Mouse (Mus musculus) adrenal gland, adult (tissue): ENCODE measurements around the gene Il4ra.

ENCODE experiments used
- DNase-seq, 2 experiments: peaks; one replicate each; pipeline ENCODE4 v3.0.0; 2022 to 2023; ENCODE audit warnings: low spot score in 1 of 2; ENCODE audit not compliant: inconsistent age in 2 of 2

The Il4ra gene

DNA sequence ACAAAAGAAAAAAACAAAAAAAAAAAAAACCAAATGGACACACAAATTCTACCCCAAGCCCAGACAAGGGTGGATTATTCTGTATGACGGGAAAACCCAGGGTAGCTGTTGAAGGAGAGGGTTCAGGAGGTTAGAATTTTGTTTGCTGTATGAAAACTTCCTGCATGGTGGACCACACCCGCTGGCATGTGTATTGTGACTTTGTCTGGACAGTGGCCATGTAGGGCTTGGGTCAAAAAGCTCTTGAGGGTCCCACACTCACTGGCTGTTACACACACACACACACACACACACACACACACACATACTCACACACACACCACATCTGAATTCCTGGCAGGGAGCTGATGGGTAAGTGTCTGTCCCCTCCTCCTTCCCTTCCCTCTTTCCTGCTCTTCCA lies 14.5 kb downstream of the Il4ra start:
- DNase-seq = peak; percentile 13 to 55

DNA sequence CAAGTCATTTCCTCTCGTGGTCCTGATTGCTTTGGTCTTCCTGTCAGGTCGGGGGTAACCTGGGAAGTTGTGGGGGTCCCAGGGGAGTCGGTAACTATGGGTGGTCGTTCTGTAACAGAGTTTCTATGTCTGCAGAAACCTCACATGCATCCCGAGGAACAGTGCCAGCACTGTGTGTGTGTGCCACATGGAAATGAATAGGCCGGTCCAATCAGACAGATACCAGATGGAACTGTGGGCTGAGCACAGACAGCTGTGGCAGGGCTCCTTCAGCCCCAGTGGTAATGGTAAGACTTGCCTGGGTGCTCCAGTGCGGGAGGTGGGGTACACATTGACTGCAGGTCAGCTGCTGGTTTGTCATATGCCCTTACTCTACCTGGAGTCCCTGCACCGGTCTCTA lies 17.0 kb downstream of the Il4ra start:
- DNase-seq = no peak

DNA sequence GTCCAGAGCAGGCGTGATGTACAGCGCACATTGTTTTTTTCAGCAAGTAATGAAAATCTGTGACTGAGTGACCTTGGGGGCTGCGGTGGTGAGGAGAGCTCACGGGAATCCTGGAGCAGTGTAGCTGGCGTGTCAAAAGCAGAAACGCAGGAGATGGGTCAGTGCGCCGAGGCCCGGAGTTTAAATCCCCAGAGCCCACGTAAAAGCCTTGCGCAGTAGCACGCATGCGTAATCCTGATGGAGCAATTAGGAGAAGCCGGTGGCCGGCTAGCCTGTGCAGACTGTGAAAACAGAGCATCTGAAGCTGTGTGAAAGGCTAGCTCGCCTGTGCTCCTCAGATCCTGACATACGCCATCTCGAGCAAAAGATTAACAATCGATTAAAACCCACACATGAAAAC lies 20.0 kb downstream of the Il4ra start:
- DNase-seq = peak in 1 of 2 experiments; percentile 32

DNA sequence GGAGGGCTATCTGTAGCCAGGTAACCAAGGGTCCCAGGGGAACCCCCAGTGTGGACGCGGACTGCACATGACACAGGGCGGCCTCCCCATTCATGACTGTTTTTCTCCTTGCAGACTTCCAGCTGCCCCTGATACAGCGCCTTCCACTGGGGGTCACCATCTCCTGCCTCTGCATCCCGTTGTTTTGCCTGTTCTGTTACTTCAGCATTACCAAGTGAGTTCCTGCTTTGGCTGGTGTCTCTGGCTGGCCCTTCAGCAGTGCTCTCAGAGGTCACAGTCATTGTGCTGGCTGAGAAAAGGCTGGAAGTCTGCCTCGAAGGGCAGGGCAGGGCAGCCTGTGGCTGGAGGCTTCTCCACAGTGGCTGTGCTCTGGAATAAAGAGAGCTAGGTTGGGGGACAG lies 20.8 kb downstream of the Il4ra start:
- peak in 1 of 2 experiments; percentile 30 for DNase-seq

DNA sequence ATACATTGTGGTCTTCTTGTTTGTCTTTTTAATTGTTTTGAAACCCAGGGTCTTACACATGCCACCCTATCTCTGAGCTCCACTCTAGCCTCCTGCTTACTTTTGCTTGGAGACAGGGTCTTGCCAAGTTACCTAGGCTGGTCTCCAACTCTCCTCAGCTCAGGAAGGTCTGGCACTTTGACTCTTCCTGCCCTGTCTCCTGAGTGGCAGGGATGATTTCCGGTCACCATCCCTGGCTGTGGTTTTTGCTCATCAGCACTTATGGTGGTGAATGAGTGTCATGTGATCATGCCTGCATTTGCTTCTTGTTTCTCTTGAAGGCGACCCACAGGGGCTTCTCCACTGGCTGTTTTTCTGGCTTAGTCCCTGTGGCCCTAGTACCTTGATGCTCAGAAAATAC lies 21.9 kb downstream of the Il4ra start:
- peak in 1 of 2 experiments; percentile 51 for DNase-seq

DNA sequence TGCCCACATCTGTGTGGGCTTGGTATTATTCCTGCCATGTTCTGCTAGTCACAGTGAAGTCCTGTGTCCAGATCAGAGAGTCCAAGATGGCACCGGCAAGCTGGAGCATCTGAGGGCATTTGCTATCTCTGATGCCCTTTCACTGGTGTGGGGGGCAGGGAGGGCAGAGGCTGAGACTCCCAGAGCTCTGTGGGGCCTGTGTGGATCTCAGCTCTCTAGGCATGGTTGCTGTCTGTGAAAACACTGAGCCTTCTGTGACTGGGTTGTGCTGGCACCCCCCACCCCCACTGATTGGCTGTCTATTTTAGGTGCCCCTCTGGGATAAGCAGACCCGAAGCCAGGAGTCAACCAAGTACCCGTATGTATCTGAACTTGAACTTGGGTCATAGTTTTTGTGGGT lies 22.9 kb downstream of the Il4ra start:
- DNase-seq = peak in 1 of 2 experiments; percentile 43

DNA sequence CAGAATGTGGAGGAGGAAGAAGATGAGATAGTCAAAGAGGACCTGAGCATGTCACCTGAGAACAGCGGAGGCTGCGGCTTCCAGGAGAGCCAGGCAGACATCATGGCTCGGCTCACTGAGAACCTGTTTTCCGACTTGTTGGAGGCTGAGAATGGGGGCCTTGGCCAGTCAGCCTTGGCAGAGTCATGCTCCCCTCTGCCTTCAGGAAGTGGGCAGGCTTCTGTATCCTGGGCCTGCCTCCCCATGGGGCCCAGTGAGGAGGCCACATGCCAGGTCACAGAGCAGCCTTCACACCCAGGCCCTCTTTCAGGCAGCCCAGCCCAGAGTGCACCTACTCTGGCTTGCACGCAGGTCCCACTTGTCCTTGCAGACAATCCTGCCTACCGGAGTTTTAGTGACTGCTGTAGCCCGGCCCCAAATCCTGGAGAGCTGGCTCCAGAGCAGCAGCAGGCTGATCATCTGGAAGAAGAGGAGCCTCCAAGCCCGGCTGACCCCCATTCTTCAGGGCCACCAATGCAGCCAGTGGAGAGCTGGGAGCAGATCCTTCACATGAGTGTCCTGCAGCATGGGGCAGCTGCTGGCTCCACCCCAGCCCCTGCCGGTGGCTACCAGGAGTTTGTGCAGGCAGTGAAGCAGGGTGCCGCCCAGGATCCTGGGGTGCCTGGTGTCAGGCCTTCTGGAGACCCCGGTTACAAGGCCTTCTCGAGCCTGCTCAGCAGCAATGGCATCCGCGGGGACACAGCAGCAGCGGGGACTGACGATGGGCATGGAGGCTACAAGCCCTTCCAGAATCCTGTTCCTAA lies 24.0 kb downstream of the Il4ra start:
- DNase-seq = peak in 1 of 2 experiments; percentile 71

DNA sequence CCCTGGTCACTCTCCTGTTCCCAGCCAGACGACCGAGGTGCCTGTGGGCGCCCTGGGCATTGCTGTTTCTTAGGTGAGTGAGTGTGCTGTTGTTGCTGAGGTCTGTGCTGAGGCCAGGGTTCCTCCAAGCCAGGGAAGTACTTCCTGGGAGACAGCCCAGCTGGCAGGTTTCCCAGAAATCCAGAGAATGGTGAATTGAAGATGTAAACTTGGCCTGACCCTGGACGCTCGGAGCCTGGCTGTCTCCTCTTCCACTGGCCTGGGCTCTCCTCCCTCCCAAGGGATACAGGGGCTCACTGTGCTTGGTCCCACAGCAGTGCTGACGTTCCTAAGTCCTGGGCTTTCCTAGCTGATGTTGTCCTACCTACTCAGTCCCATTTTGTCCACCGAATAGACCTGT lies 25.1 kb downstream of the Il4ra start:
- peak; percentile 76 to 92 for DNase-seq

DNA sequence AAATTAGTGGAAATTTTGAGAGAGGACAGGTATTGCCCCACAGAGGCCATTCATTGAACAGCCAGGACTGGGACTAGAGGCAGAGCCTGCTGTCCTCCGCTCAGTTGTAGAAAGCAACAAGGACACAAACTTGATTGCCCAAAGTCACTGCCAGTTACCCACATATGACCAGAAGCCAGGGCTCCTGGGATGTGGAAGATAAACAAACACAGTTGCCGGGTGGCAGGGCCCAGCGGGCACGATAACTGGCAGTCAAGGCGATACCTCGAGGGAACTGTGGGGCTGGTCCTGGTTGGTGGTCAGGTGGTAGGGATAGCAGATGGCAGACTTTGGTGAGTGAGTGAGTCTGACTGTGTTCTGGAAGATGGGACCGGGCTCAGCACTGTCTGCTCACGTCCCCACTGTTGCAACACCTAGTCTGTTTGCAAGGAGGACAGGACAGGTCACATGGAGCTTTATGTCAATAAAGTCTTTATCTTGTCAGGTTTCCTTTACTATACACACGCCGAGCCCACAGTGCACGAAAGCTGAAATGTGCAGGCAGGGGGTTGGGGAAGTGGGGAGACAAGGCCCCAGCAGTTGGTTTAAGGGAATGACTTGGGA lies 25.7 kb downstream of the Il4ra start:
- no peak for DNase-seq

DNA sequence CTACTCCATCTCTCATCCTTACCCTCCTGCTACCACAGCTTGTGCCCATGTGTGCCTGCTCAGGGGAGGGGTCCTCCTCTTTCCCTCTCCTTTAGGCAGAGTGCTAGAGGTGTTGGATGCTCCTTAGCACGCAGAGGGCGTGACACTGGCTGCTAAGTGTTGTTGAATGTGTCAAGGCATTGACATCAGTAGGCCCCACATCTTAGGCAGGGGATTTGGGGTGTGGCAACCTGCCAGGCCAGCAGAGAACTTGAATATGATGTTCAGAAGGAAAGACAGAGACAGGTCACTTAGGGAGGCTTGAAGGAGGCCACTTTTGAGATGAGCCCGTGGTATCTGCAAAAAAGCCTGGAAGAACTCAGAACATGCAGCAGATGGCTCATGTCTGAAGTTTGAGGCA lies 26.2 kb downstream of the Il4ra start:
- DNase-seq = no peak

DNA sequence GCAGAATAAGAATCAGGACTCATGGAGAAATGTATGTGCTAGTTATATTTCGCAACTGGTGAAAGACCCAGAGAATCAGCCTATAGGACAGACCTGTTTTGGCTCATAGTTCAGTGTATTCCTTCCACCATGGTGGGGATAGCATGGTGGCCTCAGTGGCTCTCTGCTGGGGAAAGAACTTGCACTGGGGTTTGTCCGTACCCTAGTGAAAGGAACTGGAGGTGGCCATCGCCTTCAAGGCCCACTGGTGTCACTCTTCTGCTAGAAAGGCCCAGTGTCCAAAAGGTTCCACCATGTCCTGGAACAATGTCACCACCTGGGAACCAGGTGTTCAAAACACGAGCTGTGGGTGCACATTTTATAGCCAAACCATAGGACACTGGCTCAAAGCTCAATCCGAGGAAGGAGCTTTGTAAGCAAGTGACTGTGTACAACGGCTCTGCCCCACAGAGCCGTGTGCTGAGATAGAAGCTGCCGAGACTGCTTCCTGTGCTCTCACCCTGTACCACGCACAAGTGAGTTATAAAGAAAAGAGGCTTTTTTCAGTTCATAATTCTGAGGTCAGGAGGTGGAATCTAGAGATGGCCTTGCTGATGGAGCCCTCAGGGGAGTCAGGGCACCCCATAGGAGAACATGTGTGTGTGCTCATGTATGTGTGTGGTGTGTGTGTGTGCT lies 27.8 kb downstream of the Il4ra start:
- DNase-seq = peak in 1 of 2 experiments; percentile 54

DNA sequence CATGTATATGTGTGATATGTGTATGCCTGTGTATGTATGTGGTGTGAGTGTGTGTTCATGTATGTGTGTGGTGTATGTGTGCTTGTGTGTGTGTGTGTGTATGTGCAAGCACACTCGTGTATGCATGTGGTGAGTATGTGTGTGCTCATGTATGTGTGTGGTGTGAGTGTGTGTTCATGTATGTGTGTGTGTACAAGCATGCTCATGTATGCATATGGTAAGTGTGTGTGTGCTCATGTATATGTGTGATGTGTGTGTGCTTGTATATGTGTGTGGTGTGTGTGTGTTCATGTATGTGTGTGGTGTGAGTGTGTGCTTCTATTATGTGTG lies 28.3 kb downstream of the Il4ra start:
- DNase-seq = no peak

DNA sequence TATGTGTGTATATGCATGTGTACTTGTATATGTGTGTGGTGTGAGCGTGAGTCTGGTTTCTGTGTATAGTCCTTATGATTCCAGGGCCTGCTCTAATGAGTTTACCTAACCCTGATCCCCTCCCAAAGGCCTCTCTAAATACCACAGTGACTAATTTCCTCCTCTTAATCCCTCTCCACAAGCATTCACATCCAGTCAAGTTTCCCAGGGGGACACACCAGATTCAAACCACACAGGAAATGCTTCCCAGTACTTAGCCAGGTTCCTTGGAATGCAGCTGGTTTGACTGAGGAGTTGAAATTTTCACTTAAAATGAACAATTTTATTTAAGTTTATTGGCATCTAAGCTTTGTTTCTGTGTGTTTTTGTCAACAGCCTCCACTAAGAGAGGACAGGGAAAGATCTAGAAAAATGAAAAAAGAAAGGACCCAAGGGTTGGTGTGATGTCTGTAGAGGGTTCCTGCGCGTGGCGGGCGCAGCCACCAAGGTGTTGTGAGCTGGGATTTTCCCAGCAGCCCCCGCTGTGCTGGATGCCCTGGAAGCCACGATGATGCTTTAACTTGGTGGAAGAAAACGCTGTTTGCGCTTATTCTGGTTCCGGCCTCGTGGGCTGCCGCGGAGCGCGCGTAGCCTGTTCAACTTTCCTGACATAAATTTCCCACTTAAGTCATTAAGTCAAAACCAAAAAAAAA lies 28.9 kb downstream of the Il4ra start:
- DNase-seq = peak in 1 of 2 experiments; percentile 69

DNA sequence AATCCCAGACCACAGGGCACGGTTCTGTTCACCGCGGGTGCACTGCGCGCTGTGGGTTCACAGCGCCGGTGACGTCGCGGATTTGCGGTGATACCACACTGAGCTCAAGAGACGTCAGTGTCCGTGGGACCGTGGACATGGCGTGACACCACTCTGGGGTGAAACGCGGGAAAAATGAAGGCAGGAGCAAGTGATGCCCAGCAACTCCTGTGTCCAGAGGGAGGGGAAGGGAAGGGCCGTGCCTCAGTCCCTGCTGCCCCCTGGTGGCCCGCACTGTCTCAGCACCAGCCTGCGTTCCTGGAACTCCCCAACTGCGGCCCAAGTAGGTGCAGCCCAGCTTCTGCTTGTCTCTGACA lies 29.4 kb downstream of the Il4ra start:
- DNase-seq = peak; percentile 88 to 97

DNA sequence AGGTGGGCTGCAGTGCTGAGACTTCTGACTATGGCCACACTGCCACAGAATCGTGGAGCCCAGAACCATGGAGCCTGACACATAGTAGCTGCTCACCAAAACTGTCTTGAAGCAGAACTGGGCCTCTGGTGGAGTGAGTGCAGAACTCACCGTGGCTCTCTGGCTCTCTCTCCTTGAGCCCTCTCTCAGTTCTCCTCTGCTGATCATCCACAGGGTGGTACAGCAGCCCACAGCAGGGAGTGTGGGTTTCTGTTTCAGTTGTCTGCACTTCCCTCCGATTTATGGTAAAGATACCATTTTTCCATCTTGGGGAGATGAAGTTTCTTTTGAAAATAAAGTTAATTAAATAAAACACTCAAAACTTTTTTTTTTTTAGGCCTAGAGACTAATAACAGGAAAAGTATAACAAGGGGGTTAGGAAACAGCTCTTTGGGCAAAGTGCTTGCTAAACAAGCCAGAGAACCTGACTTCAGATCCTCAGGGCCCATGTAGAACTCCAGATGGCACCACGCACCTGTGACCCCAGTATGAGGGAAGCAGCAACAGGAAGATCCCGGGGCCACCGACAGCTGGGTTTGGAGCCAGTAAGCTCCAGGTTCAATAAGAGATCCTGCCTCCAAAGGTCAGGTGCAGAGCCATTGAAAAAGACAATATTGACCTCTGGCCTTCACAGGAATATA lies 31.5 kb downstream of the Il4ra start:
- DNase-seq = no peak

DNA sequence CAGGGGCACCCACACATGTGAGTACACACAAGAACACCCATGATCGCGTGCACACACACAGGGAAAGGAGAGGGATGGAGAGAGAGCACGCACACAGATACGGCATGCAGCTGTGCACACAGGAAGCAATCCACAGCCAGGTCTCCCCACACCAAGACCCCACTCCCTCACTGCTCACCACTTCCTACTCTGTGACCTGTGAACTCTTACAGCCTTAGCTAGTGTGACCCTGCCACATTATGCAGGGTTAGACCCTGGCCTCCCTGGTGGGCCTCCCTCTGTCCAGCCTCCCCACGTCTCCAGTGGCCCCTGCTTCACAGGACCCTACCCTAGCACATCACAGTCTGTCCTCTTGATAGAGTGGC lies 32.1 kb downstream of the Il4ra start:
- DNase-seq = no peak

DNA sequence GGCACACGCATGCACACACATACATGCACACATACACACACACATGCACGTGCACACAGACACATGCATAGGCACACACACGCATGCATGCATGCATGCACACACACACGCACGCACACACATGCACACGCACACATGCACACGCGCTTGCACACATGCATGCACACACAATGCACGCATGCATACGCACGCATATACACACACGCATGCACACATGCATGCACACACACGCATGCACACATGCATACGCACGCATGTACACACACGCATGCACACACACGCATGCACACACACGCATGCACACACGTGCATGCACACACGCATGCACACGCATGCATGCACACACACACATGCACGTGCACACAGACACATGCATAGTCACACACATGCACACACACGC lies 34.4 kb downstream of the Il4ra start:
- no peak for DNase-seq

DNA sequence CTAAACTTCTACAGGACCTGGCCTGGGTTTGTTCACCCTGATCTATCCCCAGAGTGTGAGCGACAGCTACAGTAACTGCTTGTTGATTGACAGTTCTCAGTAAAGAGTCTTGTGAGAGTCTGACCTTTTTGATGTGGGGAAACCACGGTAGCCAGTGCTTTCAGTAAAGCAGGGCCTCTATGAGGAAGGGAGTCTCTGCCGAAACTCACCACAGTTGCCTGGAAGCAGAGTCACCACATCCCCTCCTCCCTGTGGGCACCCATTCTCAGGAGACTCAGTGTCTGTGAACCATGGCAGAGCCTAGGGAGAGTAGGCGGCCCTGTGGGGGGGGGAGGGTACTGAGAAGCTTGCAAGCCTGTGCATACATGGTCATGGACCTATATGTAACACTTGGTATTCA lies 36.8 kb downstream of the Il4ra start:
- DNase-seq = no peak

DNA sequence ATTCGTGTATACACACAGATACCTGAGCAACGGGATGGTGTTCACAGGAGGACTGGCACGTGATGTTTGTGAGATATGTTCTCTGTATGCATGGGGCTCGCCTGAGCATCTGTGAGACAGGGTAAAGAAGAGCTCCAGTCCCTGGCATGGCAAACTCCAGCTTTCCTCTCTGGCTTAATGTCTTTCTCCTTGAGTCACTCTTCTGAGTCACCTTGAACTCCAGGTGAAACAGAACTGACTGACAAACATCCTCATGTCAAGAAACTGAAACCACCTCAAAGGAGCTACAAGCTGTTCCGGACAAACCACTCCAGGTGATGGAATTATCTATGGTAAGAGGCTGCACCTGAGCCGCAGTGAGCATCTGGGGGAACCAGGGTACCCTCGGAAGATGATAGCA lies 38.0 kb downstream of the Il4ra start:
- no peak for DNase-seq

DNA sequence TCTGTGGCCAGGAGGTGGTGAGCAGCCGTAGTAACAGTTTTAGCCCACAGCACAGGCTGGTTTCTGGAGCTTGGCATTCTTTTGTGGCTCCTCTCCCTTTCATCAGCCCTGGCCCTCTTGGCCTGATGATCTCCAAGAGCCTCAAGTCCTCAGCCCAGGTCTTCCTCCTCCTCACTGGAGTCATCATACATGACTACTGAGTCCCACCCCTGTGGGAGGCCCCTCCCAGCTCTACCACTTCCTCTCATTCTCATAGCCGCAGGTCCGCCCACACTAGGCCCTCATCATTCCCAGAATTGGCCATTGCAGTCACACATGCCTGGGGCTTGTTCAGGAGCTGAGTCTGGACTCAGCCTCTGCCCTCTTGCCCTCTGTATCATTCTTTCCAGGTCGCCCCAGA lies 41.9 kb downstream of the Il4ra start:
- no peak for DNase-seq

DNA sequence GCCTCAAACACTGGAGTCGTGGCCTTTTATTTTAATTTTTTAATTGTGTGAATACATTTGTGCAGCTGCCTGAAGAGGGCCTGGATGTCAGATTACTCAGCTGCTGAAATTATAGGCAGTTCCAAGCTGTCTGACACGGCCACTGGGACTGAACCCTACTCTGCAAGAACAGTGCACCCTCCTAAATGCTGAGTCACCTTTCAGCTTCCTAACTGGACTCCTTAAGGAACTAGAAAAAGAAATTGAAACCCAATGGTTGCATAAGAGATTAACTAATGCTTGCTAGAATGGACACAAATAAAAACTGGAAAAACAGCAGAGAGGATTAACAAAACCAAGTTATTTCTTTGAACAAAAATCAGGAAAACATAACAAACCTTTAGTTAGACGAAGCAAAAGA lies 44.5 kb downstream of the Il4ra start:
- DNase-seq = peak in 1 of 2 experiments; percentile 41
